ENCODE assay signal across 8 mouse cellular contexts in the genomic region with DNA sequence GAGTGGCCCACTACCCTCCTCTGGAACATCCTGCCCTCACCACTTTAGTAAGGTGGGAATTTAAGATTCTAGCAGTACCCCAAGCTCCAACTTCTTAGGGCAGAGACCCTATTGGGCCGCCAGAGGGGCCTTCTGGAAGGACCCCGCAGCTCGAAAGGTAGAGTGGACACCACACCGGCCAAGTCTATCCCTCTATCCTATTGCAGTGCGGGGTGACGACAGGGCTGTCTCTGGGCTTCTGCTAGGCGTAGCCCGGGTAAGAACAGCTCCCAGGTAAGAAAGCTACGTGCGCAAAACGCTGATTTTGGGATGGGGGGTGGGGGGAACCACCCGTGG. TPM values are rescaled to one million over a fixed set of nuclear protein-coding genes. Genes with fewer than 3 reads are reported as not detected.
DNase-seq lines count a peak whose midpoint lies in the region; ATAC-seq lines count a peak whose summit lies in the region.

No protein-coding gene starts in this region.

- H3K4me2 ChIP-seq in liver, embryonic 13.5 days = peak overlapping the region; percentile 85

- peaks cover 24% of the 10 kb centered on the region for H3K36me3 ChIP-seq in erythroblast, embryonic 14.5 days (ENCODE audit: control insufficient read depth)
- peaks cover 4% of the 10 kb centered on the region for H3K36me3 ChIP-seq in liver, embryonic 13.5 days

- WGBS in liver, embryonic 13.5 days (ENCODE audit: insufficient replicate concordance) = 39% methylated on average over 12 of the region's 12 CpGs

- H3K4me1 ChIP-seq in erythroblast, embryonic 14.5 days (ENCODE audit: control insufficient read depth) = peaks cover 20% of the 10 kb centered on the region
- peaks cover 23% of the 10 kb centered on the region for H3K4me1 ChIP-seq in liver, embryonic 13.5 days (replicated peaks)

- H3K4me3 ChIP-seq in erythroblast, embryonic 14.5 days (replicated peaks) = peak overlapping the region; percentile 58
- peak overlapping the region; percentile 60 for H3K4me3 ChIP-seq in liver, embryonic 13.5 days (replicated peaks)

- no peak for ATAC-seq in erythroblast, adult 5-6 weeks (replicated peaks; ENCODE audit: low FRiP score, poor library complexity, severe bottlenecking)
- no peak for ATAC-seq in liver, embryonic 13.5 days (ENCODE audit: low read depth)

- H3K27ac ChIP-seq in liver, embryonic 13.5 days = no peak overlapping the region

- 0 out of 2 replicates have a peak overlapping the region, but pooled peaks have one; percentile 59 for H3K9ac ChIP-seq in liver, embryonic 13.5 days

- H3K9me3 ChIP-seq in erythroblast, embryonic 14.5 days (ENCODE audit: control insufficient read depth, low read length) = no peaks in the 10 kb centered on the region; the same call in 1 of the 2 replicates
- H3K9me3 ChIP-seq in liver, embryonic 13.5 days (replicated peaks) = no peaks in the 10 kb centered on the region

- H3K27me3 ChIP-seq in erythroblast, embryonic 14.5 days (ENCODE audit: control insufficient read depth) = peaks cover 38% of the 10 kb centered on the region
- peaks cover 39% of the 10 kb centered on the region for H3K27me3 ChIP-seq in liver, embryonic 13.5 days

- intact Hi-C loops in left cerebral cortex, postnatal 10 days (cut with DNase I) = loop anchor here (5.0 to 10.0 kb wide), 2 partner anchors 630 to 972 kb away; no protein-coding TSS in a partner anchor

- peak; percentile 28 for DNase-seq in right cerebral cortex, postnatal 4 days
- DNase-seq in right cerebral cortex, adult 2 months (ENCODE audit: low spot score in 2 of 2) = no peak
- DNase-seq in liver, embryonic 13.5 days = no peak
- DNase-seq in retina, embryonic 14.5 days (ENCODE audit: low spot score) = no peak
- DNase-seq in thymus, postnatal 0 days (ENCODE audit: low spot score) = no peak
- no peak for DNase-seq in left cerebral cortex, postnatal 10 days (ENCODE audit: extremely low spot score in 1 of 2, low spot score in 2 of 2)

RNA-seq across cellular contexts. Expression of a gene that starts 56.5 kb away (rescaled TPM):
- 0.59 and 0.92 TPM in 2 replicates for polyA plus RNA-seq in erythroblast, embryonic 14.5 days (2012)
- 78.4 and 110 TPM in 2 replicates for total RNA-seq in erythroblast, adult 5-6 weeks (2015; ENCODE audit: low replicate concordance)
- total RNA-seq in erythroblast, adult 5-6 weeks (2017; ENCODE audit: low replicate concordance) = 51.5 and 58.0 TPM in 2 replicates
- 166 and 184 TPM in 2 replicates for polyA plus RNA-seq in liver, embryonic 13.5 days (2015; fragmentation: Nextera tagmentation; extraction: Ambion mirVana)
- polyA plus RNA-seq in thymus, postnatal 0 days (2015; fragmentation: Nextera tagmentation; extraction: Ambion mirVana) = 261 and 270 TPM in 2 replicates
- total RNA-seq in left cerebral cortex, postnatal 10 days (2021) = 100 to 1,000 TPM; 119 to 131 TPM

Comparison
In these comparisons a context has a peak if more than half of its experiments do, and no peak if none do; other contexts are left out.
1. RNA of a gene that starts 56.5 kb away (polyA plus RNA-seq): 261 to 270 TPM in thymus, postnatal 0 days and 166 to 184 TPM in liver, embryonic 13.5 days; 0.59 to 0.92 TPM in erythroblast, embryonic 14.5 days; every median in the first group is over 10 times any median in the second.